Mouse (Mus musculus) ES-Bruce4 (cell line): Measurements from ENCODE around the gene Hoxc9. TPM values are rescaled to one million over a fixed set of nuclear protein-coding genes. Genes with fewer than 3 reads are reported as not detected.

Experiments used
- H3K27ac ChIP-seq: 2 replicates; pipeline ENCODE4 v1.5.1; 2012; ENCODE audit warnings: low read length, inconsistent platforms; ENCODE audit not compliant: insufficient read depth
- H3K27me3 ChIP-seq: 2 replicates; pipeline ENCODE4 v1.6.1; 2012; ENCODE audit warnings: mild to moderate bottlenecking, low read length, inconsistent platforms; ENCODE audit not compliant: control insufficient read depth, poor library complexity, insufficient read depth, severe bottlenecking
- H3K36me3 ChIP-seq: 2 replicates; pipeline ENCODE4 v1.6.1; 2012; ENCODE audit warnings: inconsistent platforms, mild to moderate bottlenecking, low read length, moderate library complexity; ENCODE audit not compliant: control insufficient read depth, poor library complexity, insufficient read depth, severe bottlenecking
- H3K4me1 ChIP-seq: one replicate; pipeline ENCODE4 v1.8.1; 2011; ENCODE audit warnings: low read length; ENCODE audit not compliant: control insufficient read depth, insufficient read depth
- H3K4me3 ChIP-seq: 2 replicates; pipeline ENCODE4 v1.5.1; 2011; ENCODE audit warnings: low read depth, mild to moderate bottlenecking, low read length
- H3K9ac ChIP-seq: 2 replicates; pipeline ENCODE4 v1.6.1; 2012; ENCODE audit warnings: low read depth, mild to moderate bottlenecking, inconsistent platforms; ENCODE audit not compliant: poor library complexity, severe bottlenecking
- H3K9me3 ChIP-seq: replicated peaks from 2 replicates; pipeline ENCODE4 v1.6.1; 2012; ENCODE audit warnings: mild to moderate bottlenecking, low read length, inconsistent platforms; ENCODE audit not compliant: control insufficient read depth, poor library complexity, insufficient read depth, severe bottlenecking
- CTCF ChIP-seq: IDR thresholded peaks from one replicate; pipeline ENCODE4 v1.8.1; 2011; ENCODE audit warnings: low read depth, low read length
- EP300 ChIP-seq: IDR thresholded peaks from 2 replicates; pipeline ENCODE4 v1.6.1; 2011; ENCODE audit warnings: low read depth, low read length; ENCODE audit not compliant: insufficient read depth
- POLR2A ChIP-seq: IDR thresholded peaks from one replicate; pipeline ENCODE4 v1.8.1; 2011; ENCODE audit warnings: low read length; ENCODE audit not compliant: insufficient read depth
- polyA plus RNA-seq: library from polyadenylated mRNA; stranded (reverse); fragments of >200 nt; gene quantifications from 2 replicates; pipeline ENCODE4 v1.2.4, GENCODE M21; 2011; ENCODE audit warnings: low read depth; ENCODE audit not compliant: missing spikeins, insufficient read depth, insufficient read length

Gene Hoxc9
- polyA plus RNA-seq, 1 experiment: not detected

DNA sequence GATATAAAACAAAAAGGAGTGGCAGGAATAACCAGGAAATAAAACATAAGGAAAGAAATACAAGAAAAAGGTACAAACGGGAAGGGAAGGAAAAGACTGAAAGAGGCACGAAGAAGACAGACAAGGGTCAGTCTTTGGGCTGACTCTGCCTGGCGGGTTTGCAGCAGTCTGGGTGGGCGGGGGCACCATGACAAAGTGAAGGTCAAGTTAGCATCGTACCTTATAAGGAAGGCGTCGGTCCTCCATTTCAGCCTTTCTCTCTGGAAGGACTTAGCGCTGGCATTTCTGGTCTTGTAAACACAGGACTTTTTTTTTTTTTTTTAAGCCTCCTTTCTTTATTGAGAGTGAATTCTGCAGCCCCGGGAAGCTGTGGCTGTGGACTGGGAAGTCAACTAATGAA lies 29.0 kb upstream of the Hoxc9 start:
- no peak overlapping the region for H3K27ac ChIP-seq
- TF ChIP-seq EP300: no peak
- no peak for TF ChIP-seq CTCF
- no peak for TF ChIP-seq POLR2A
- no peak overlapping the region for H3K4me3 ChIP-seq

GRCm38 (mm10) chr15:102948842-102949241 lies 27.4 kb upstream of the Hoxc9 start:
- Histone ChIP-seq H3K9ac (no peak overlapping the region), H3K27ac (no peak overlapping the region), H3K4me1 (no peaks in the 10 kb centered on the region), H3K27me3 (peaks cover 46% of the 10 kb centered on the region), H3K4me3 (no peak overlapping the region), H3K9me3 (no peaks in the 10 kb centered on the region), H3K36me3 (no peaks in the 10 kb centered on the region)
- TF ChIP-seq EP300 (no peak), POLR2A (no peak), CTCF (no peak)

More for the DNA sequence above, 29.0 kb upstream of the Hoxc9 start:
- Histone ChIP-seq H3K9me3 (no peaks in the 10 kb centered on the region), H3K27me3 (peaks cover 31% of the 10 kb centered on the region), H3K36me3 (no peaks in the 10 kb centered on the region), H3K9ac (no peak overlapping the region), H3K4me1 (no peaks in the 10 kb centered on the region)

- no peak overlapping the region for H3K27ac ChIP-seq
- TF ChIP-seq CTCF: no peak
- TF ChIP-seq EP300: no peak
- no peak for TF ChIP-seq POLR2A
- H3K27me3 ChIP-seq: peaks cover 52% of the 10 kb centered on the region
- H3K4me1 ChIP-seq: no peaks in the 10 kb centered on the region
- H3K9ac ChIP-seq: no peak overlapping the region
- H3K4me3 ChIP-seq: no peak overlapping the region
- H3K36me3 ChIP-seq: no peaks in the 10 kb centered on the region
- no peaks in the 10 kb centered on the region for H3K9me3 ChIP-seq
Measured at GRCm38 (mm10) chr15:102949696-102950095, 26.5 kb upstream of the Hoxc9 start.

DNA sequence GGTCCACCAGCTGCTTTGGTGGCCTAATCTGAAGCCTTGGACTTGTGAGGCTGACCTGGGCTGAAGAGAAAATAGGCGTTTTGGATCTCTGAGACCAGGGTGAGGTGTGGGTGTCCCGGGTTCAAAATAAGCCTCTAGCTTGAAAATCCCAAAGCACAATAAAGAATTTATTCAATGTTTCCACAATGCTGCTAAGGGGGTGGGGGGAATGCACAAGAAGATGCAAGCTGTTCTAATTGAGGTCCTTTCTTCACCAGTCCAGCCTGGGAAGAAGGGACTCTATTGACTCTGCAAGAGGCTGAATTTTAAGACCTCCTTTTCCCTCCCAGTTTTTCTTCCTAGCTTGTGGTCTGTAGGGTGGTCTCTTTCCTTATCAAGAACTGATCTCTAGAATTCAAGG lies 25.4 kb upstream of the Hoxc9 start:
- Histone ChIP-seq H3K9me3 (no peaks in the 10 kb centered on the region), H3K27ac (no peak overlapping the region), H3K9ac (no peak overlapping the region), H3K27me3 (peaks cover 63% of the 10 kb centered on the region), H3K4me3 (no peak overlapping the region), H3K4me1 (no peaks in the 10 kb centered on the region), H3K36me3 (no peaks in the 10 kb centered on the region)
- TF ChIP-seq CTCF: no peak
- TF ChIP-seq EP300: no peak
- no peak for TF ChIP-seq POLR2A

DNA sequence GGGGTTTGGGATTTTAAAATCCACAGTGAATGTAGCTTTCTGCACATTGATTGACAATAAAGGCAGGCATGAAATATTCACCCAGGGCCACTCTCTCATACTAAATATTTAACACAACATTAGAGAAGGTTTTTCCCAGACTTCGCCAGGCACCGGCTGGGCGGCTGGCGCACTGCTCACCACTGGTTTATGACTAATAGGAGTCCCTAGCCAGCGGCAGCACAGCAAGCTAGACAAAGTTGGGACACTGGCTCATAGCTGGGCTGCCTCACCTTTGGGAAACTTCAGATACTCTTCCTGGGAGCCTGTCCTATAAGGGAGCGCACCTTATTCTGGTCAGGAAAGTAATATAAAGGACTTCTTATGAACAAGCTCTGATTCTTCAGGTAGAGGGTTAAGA lies 22.7 kb upstream of the Hoxc9 start:
- H3K27me3 ChIP-seq: peaks cover 75% of the 10 kb centered on the region
- H3K9me3 ChIP-seq: no peaks in the 10 kb centered on the region
- H3K4me3 ChIP-seq: no peak overlapping the region
- H3K9ac ChIP-seq: no peak overlapping the region
- H3K4me1 ChIP-seq: no peaks in the 10 kb centered on the region
- no peaks in the 10 kb centered on the region for H3K36me3 ChIP-seq
- no peak for TF ChIP-seq POLR2A
- TF ChIP-seq EP300: no peak
- TF ChIP-seq CTCF: no peak
- H3K27ac ChIP-seq: no peak overlapping the region

DNA sequence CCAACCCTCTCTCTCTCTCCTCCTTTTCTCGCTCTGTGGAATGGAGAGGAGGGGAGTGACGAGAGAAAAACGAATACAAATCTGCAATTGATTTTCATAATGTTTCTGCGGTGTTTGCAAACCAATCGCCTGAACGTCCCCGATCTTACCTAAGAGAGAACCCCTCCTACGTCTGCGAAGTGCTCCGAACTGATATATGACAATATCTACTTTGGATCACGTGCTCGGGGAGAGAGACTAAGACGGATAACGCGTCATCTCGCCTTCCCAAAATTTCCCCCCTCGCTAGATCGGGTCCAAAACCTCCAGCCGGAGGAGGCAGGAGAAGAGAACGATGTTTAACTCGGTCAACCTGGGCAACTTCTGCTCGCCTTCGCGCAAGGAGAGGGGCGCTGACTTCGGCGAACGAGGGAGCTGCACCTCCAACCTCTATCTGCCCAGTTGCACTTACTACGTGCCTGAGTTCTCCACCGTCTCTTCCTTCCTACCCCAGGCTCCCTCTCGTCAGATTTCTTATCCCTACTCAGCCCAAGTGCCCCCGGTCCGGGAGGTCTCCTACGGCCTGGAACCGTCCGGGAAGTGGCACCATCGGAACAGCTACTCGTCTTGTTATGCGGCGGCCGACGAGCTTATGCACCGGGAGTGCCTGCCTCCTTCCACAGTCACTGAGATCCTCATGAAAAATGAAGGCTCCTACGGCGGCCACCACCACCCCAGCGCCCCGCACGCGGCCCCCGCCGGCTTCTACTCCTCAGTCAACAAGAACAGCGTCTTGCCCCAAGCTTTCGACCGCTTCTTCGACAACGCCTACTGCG lies 21.8 kb upstream of the Hoxc9 start, which contains the start of gene Hoxc11:
Hoxc11 (plus strand) TSS at position 236 of the 815 bp plus-strand sequence.
- H3K9ac ChIP-seq: peak within 1 kb of the TSS; percentile 24; the same call in 1 of the 2 replicates
- H3K27ac ChIP-seq: no peak within 1 kb of the TSS
- no peaks in the 10 kb centered on the region for H3K36me3 ChIP-seq
- H3K9me3 ChIP-seq: no peaks in the 10 kb centered on the region
- no peaks in the 10 kb centered on the region for H3K4me1 ChIP-seq
- H3K4me3 ChIP-seq: peak within 1 kb of the TSS; percentile 45
- peaks cover 69% of the 10 kb centered on the region for H3K27me3 ChIP-seq
- TF ChIP-seq CTCF (no peak), EP300 (no peak), POLR2A (no peak)
